Mouse (Mus musculus) small intestine, adult 2 months (tissue): ENCODE measurements around the gene Vmn1r19. TPM values are rescaled to one million over a fixed set of nuclear protein-coding genes. Genes with fewer than 3 reads are reported as not detected.
"Not testable (repeated sequence)": the region's sequence is repeated elsewhere in the genome, so short reads cannot be mapped to it uniquely, and the experiment has no call there.

Source experiments
- H3K27ac ChIP-seq: fragments of 200-500 bp; 2 replicates; pipeline ENCODE4 v1.5.1; 2012; ENCODE audit warnings: low read depth, low read length, control low read depth, inconsistent platforms; ENCODE audit not compliant: insufficient read depth
- H3K27me3 ChIP-seq: fragments of 200-500 bp; 2 replicates; pipeline ENCODE4 v1.6.1; 2012; ENCODE audit warnings: mild to moderate bottlenecking, moderate library complexity, low read length, inconsistent platforms; ENCODE audit not compliant: control insufficient read depth, insufficient read depth
- H3K36me3 ChIP-seq: fragments of 200-500 bp; 2 replicates; pipeline ENCODE4 v1.6.1; 2012; ENCODE audit warnings: mild to moderate bottlenecking, low read length, control low read depth, inconsistent platforms; ENCODE audit not compliant: control insufficient read depth, insufficient read depth
- H3K4me1 ChIP-seq: fragments of 200-500 bp; 2 replicates; pipeline ENCODE4 v1.6.1; 2012; ENCODE audit warnings: low read length, inconsistent platforms, mixed read lengths; ENCODE audit not compliant: control insufficient read depth, insufficient read depth, insufficient read length
- H3K4me3 ChIP-seq: fragments of 200-500 bp; 2 replicates; pipeline ENCODE4 v1.5.1; 2012; ENCODE audit warnings: low read depth, mild to moderate bottlenecking, control low read depth, inconsistent platforms, low read length, moderate library complexity
- CTCF ChIP-seq: fragments of 200-500 bp; IDR thresholded peaks from 2 replicates; pipeline ENCODE4 v1.5.1; 2012; ENCODE audit warnings: low read depth, mild to moderate bottlenecking, control low read depth, inconsistent platforms, low read length, moderate library complexity, mixed read lengths; ENCODE audit not compliant: insufficient replicate concordance, insufficient read length; ENCODE audit errors: extremely low read depth
- POLR2A ChIP-seq: fragments of 200-500 bp; IDR thresholded peaks from 2 replicates; pipeline ENCODE4 v1.6.1; 2012; ENCODE audit warnings: low read depth, mild to moderate bottlenecking, control low read depth, inconsistent platforms, low read length, moderate library complexity
- WGBS: fragments of 180-500 bp; shearing (Covaris S2); methylation state at CpG from one replicate; pipeline ENCODE4 v1.1.7; 2018; 5-methylcytosine and 5-hydroxymethylcytosine counted together
- polyA plus RNA-seq: library from polyadenylated mRNA; depleted of rRNA; stranded (reverse); fragments of >200 nt; gene quantifications from 2 replicates; pipeline ENCODE4 v1.2.3, GENCODE M21; 2012; rRNA removed

Gene Vmn1r19
- not detected in 2 replicates for polyA plus RNA-seq

DNA sequence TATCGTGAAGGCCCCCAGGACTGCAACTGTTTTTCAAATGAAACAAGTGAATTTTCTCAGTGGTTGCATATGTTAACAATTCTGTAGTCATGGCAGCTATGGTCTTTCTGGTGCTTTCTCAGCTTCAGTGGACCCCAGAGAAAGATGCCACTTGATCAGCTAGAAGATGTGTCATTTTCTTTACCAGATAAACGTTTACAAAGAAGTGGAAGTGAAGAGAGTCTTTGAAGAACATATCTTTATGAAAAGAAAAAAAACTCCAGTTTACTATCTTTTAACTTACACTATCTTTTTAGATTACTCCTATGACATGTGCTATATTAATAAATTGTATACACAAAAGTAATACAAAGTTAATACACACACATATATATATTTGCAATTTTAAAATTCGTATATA lies at the start of gene Vmn1r19:
Gene Vmn1r19, plus strand, starts transcription at position 301 of the 400 bp plus-strand sequence.
- H3K27me3 ChIP-seq, H3K4me3 ChIP-seq, H3K36me3 ChIP-seq, H3K4me1 ChIP-seq, H3K27ac ChIP-seq: not testable (repeated sequence)
- WGBS: 53% methylated on average over 3 of the region's 3 CpGs

DNA sequence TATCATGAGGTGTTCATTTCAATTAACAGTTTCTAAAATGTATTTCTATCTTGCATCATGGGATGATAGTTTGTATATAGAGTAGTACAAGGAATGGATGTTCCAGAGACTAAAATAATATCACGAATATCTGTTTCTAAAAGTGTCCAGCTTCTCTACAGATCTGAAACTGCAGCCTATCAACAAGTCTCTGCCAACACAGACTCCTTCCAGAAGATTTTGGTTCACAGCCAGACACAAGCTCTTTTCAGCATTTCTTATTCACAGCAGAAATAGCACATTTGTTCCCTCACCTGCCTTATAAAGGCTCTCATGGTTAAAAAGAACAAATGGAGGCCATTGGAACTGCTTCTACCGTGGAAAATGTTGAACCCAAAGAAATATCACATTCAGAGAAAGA lies 46.7 kb upstream of the Vmn1r19 start:
- no peak overlapping the region for H3K27ac ChIP-seq
- no peaks in the 10 kb centered on the region for H3K36me3 ChIP-seq
- 59% methylated on average over 2 of the region's 2 CpGs for WGBS
- no peaks in the 10 kb centered on the region for H3K4me1 ChIP-seq
- H3K27me3 ChIP-seq: no peaks in the 10 kb centered on the region
- no peak overlapping the region for H3K4me3 ChIP-seq
- TF ChIP-seq POLR2A (no peak), CTCF (no peak)

DNA sequence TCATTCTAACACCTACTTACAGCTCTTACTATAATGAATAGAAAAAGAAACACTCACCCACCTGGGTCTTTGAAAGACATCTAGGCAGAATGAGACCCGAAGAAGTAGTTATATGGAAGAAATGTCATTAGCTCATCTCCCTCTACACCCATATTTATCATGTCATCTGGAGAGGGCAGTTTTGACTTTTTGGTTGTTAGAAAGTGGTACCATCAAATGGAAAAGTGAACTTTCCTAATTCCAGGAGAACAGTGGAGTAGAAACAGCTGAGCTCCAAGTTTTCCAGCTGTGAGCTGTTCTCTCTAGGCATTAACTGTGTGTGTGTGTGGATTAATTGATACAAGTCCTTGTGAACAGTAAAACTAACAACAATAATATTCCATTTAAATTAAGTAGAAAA lies 40.0 kb upstream of the Vmn1r19 start, which contains the start of gene Vmn1r17:
Gene Vmn1r17, minus strand, starts transcription at position 101 of the 400 bp plus-strand sequence.
- Histone ChIP-seq H3K4me3 (no peak within 1 kb of the TSS), H3K4me1 (no peaks in the 10 kb centered on the region), H3K27ac (no peak within 1 kb of the TSS), H3K27me3 (no peaks in the 10 kb centered on the region), H3K36me3 (no peaks in the 10 kb centered on the region)
- 96% methylated on average over 1 of the region's 1 CpGs for WGBS
- TF ChIP-seq CTCF: no peak
- TF ChIP-seq POLR2A: no peak

DNA sequence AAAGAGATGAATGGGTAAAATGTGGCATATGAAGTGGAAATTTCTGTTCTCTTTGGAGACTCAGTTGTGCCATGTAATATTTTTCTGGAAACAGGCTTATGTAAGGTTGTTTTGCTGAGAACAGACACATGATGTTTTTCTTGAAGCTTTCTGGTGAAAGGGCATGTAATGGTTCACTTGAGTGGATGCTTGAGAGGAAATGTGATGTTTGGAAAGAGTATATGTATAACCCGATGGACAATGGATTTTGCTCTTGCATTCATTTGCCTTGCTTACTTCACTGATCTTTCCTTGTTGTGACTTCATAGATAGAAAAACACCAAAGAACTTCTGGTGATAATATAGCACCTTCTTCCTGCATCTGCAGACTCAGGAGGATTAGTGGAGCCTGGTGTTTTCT lies 37.7 kb upstream of the Vmn1r19 start:
- not testable (repeated sequence) for H3K27ac ChIP-seq, H3K36me3 ChIP-seq, H3K27me3 ChIP-seq, H3K4me3 ChIP-seq, H3K4me1 ChIP-seq
- WGBS: 92% methylated on average over 1 of the region's 1 CpGs

DNA sequence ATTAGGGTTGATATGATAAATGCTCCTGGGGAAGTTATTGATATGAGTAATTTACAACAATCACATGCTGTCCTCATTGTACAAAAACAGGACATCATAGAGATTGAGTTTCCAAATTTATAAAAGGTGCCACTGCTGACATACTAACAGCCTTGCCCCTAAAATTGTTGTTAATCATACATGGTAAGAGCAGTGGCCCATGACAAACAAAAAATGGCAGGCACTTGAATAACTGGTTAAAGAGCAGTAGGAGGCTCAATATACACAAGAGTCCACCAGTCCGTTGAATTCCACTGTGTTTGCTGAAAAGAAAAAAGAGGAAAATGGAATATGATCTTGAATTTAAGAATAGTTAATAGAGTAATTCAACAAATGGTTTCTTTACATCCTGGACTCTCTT lies 36.1 kb upstream of the Vmn1r19 start:
- Histone ChIP-seq H3K4me3 (no peak overlapping the region), H3K4me1 (no peaks in the 10 kb centered on the region), H3K27me3 (no peaks in the 10 kb centered on the region), H3K36me3 (no peaks in the 10 kb centered on the region), H3K27ac (no peak overlapping the region)
- TF ChIP-seq POLR2A (no peak), CTCF (no peak)
- 73% methylated on average over 1 of the region's 1 CpGs for WGBS

DNA sequence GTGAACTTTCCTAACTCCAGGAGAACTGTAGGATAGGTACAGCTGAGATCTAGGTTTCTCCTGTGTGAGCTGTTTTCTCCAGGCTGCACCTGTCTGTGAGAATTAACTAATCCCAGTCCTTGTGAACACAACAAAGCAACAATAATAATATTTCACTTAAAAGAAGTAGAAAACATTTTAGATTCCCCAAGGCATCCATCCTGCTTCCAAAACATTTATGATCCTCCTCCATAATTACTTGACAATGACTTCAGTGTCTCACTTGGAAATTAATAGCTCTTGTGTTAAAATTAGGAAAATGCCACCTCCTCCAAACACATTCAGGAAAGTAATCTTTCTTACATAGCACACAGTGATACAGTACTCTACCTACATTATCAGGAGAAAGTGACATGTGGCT lies 7.9 kb upstream of the Vmn1r19 start, which contains the start of gene Vmn1r18:
Gene Vmn1r18, minus strand, starts transcription at position 101 of the 400 bp plus-strand sequence.
- no peak within 1 kb of the TSS for H3K4me3 ChIP-seq
- no peak for TF ChIP-seq POLR2A
- no peak for TF ChIP-seq CTCF
- H3K27ac ChIP-seq: no peak within 1 kb of the TSS
- H3K27me3 ChIP-seq: no peaks in the 10 kb centered on the region
- H3K4me1 ChIP-seq: no peaks in the 10 kb centered on the region
- no peaks in the 10 kb centered on the region for H3K36me3 ChIP-seq

DNA sequence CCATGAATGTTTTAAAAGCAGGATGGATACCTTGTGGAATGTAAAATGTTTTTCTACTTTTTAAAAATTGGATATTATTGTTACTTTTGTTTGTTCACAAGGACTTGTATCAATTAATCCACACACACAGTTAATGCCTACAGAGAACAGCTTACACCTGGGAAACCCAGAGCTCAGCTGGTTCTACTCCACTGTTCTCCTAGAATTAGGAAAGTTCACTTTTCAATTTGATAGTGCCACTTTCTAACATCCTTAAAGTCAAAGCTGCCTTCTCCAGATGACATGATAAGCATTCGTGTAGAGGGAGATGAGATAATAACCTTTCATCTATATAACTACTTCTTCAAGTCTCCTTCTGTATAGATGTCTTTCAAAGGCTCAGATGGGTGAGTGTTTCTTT lies 25.1 kb downstream of the Vmn1r19 start, which contains the start of gene Vmn1r20:
Gene Vmn1r20, plus strand, starts transcription at position 301 of the 400 bp plus-strand sequence.
- Histone ChIP-seq H3K27me3 (no peaks in the 10 kb centered on the region), H3K4me1 (no peaks in the 10 kb centered on the region), H3K36me3 (no peaks in the 10 kb centered on the region), H3K27ac (no peak within 1 kb of the TSS), H3K4me3 (no peak within 1 kb of the TSS)
- TF ChIP-seq POLR2A (no peak), CTCF (no peak)
- WGBS: 48% methylated on average over 1 of the region's 1 CpGs

DNA sequence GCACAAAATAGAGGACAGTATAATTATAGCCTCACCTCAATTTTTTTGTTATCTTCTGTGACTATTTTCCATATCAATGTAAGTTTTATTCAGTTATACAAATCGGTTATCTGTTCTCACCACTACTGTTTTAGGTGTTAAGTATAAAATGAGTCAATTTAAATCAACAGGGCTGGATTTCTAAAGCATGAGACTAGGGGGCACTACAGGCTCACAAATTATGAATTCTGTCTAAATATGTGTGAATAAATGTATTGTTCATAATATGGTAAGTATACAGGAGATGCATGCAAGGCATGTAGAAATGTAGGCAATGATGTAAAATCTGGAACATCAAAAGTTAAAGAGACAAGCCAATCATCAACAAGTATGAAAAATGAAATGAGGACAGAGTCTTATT lies 27.6 kb downstream of the Vmn1r19 start:
- Histone ChIP-seq H3K36me3 (no peaks in the 10 kb centered on the region), H3K27ac (no peak overlapping the region), H3K27me3 (no peaks in the 10 kb centered on the region), H3K4me3 (no peak overlapping the region), H3K4me1 (no peaks in the 10 kb centered on the region)
- WGBS: 65% methylated on average over 1 of the region's 1 CpGs
- no peak for TF ChIP-seq POLR2A
- no peak for TF ChIP-seq CTCF

Other genes starting within 250 kb of the Vmn1r19 start
- gene Vmn1r12, start 246.9 kb upstream of the Vmn1r19 start, polyA plus RNA-seq: not detected in 2 replicates
- not detected in 2 replicates for gene Vmn1r13, start 200.5 kb upstream of the Vmn1r19 start, polyA plus RNA-seq
- gene Vmn1r14, start 172.1 kb upstream of the Vmn1r19 start, polyA plus RNA-seq: not detected in 2 replicates
- gene Vmn1r15, start 145.8 kb upstream of the Vmn1r19 start, polyA plus RNA-seq: not detected in 2 replicates
- not detected in 2 replicates for gene Vmn1r16, start 74.3 kb upstream of the Vmn1r19 start, polyA plus RNA-seq
- not detected in 2 replicates for gene Vmn1r17, start 40.1 kb upstream of the Vmn1r19 start, polyA plus RNA-seq
- not detected in 2 replicates for gene Vmn1r18, start 8.0 kb upstream of the Vmn1r19 start, polyA plus RNA-seq
- not detected in 2 replicates for gene Vmn1r20, start 25.1 kb downstream of the Vmn1r19 start, polyA plus RNA-seq
- 0.22 and 0.53 TPM in 2 replicates for gene Ppm1k, start 131.7 kb downstream of the Vmn1r19 start, polyA plus RNA-seq
- gene Herc6, start 177.2 kb downstream of the Vmn1r19 start, polyA plus RNA-seq: 1.7 and 13.8 TPM in 2 replicates